Mouse (Mus musculus): ENCODE measurements around the gene Rpusd1. TPM values are rescaled to one million over a fixed set of nuclear protein-coding genes. Genes with fewer than 3 reads are reported as not detected.
A peak's percentile ranks its signal among the peaks of the same experiment; 100 is the strongest.

Rpusd1 gene
- polyA plus RNA-seq, 1 experiment from 2014 or later, result 30.3 TPM

DNA sequence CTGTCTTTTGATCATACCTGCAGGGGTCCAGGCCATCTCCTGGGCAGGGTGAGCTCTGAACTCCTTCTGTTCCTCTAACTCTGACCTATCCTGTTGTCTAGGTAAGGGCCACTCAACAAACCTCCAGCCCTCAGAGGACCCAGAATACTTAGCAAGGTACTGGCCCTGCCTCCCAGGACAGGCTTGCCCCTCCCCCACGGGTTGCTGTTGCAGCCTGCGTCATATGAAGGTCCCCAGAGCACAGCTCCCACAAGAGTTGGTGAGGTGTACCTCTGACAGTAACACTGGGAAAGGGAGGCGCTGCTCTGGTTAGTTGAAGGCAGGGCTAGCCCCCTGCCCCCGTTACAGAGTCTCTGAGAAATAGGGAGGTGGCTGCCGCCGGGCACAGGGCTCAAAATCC is 11.3 kb upstream of the Rpusd1 start:
- Histone ChIP-seq H3K4me2 (no peak overlapping the region), H3K4me3 (replicated peaks) (no peak overlapping the region), H3K27ac (replicated peaks) (no peak overlapping the region), H3K9me3 (replicated peaks) (no peaks in the 10 kb centered on the region), H3K9ac (replicated peaks) (no peak overlapping the region), H3K36me3 (no peaks in the 10 kb centered on the region), H3K27me3 (replicated peaks) (peaks cover 36% of the 10 kb centered on the region), H3K4me1 (peaks cover 12% of the 10 kb centered on the region)
- no peak for ATAC-seq (ENCODE audit: low FRiP score)
- 11% methylated on average over 6 of the region's 6 CpGs for WGBS

DNA sequence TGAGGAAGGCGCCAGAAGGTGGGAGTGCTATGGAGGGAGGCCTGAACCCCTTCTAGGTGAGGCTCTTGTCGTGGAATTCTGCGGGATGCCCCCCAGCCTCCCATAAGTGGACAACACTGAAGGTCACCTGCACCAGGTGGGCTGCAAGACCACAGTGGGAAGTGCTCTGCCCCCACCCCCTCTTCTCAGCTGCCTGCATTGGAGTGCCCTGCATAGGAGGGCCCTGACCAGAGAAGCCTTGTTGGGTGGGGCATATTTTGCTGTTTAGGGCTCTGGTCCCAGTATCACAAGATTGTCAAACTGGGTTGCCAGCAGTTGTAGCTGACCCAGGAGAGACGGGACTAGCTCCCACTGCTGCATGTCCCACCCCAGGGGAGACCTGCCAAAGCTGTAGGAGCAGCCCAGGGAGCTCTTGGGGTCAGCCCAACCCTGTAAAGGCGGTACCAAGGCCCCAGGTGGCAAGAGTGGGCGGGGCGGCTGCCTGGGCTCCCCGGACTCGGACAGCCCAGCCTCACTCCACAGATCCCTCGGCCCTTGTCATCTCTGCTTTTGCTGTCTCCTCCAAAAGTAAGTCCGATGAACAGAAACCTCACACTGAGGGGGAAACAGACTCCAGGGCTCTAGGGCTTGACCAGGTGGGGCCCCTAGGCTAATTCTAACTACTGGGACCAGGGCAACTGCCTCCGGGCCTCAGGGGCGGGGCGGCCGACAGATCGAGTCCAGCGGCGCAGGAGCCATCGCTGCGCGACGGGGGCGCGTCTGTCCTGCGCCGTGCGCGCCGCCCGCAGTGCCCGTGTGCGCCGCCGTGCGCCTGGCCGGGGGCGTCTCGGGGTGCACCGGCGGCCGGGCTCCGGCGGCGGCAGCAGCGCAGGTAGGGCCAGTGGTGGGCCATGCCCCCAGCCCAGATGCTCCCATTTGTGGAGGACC is 10.5 kb upstream of the Rpusd1 start, which contains the start of gene Gng13:
Gene Gng13 (plus strand): TSS at position 461 of the 927 bp plus-strand sequence.
- ATAC-seq (ENCODE audit: low FRiP score), result no peak; the same call in 1 of the 2 replicates
- Histone ChIP-seq H3K4me3 (replicated peaks) (peak within 1 kb of the TSS; percentile 42), H3K36me3 (no peaks in the 10 kb centered on the region), H3K9ac (replicated peaks) (peak within 1 kb of the TSS; percentile 51), H3K4me1 (peaks cover 12% of the 10 kb centered on the region), H3K4me2 (peak within 1 kb of the TSS; percentile 82), H3K27me3 (replicated peaks) (peaks cover 36% of the 10 kb centered on the region), H3K27ac (replicated peaks) (no peak within 1 kb of the TSS), H3K9me3 (replicated peaks) (no peaks in the 10 kb centered on the region)
- 1% methylated on average over 45 of the region's 45 CpGs for WGBS

DNA sequence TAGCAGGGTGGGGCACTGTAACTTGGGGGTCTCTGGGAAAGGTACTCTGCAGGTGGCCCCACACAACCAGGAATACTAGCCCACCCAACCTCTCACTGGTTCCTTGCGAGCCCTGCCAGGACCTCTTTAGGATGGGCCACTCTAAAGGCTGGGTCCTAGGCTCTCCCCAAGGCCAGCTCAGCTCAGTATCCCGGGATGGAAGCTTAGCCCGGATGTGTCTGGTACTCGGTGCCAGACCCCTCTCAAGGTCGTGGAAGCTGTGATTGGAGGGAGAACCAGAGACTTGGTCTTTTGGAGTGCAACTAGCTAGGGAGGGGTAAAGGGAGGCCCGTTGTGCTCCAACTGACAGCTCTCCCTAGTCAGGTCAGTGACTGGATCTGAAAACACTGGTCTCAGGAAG is 9.8 kb upstream of the Rpusd1 start:
- Histone ChIP-seq H3K36me3 (no peaks in the 10 kb centered on the region), H3K9me3 (replicated peaks) (no peaks in the 10 kb centered on the region), H3K4me2 (peak overlapping the region; percentile 82), H3K27ac (replicated peaks) (no peak overlapping the region), H3K4me1 (peaks cover 12% of the 10 kb centered on the region), H3K27me3 (replicated peaks) (peaks cover 33% of the 10 kb centered on the region), H3K4me3 (replicated peaks) (peak overlapping the region; percentile 42), H3K9ac (replicated peaks) (peak overlapping the region; percentile 51)
- no peak for ATAC-seq (ENCODE audit: low FRiP score)
- 7% methylated on average over 6 of the region's 6 CpGs for WGBS

DNA sequence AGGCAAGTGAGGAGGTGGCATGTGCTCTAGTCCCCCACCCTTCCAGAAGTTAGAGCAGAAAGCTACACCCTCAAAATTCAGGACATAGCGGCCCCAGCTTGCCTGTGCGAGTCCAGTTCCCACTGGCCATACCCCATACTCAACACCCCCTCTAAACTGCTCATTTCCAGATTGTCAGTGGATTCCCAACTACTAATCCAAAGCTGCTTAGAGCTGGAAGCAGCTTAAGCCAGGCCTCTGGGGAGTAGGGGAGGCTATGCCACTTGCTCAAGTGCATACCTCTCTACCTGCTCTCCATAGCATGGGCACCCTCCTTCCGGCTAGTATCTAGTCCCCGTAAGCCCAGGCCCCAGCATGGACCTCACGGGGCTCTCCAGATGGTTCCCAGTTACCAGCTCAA is 6.0 kb upstream of the Rpusd1 start:
- Histone ChIP-seq H3K27ac (replicated peaks) (no peak overlapping the region), H3K4me1 (peaks cover 16% of the 10 kb centered on the region), H3K4me3 (replicated peaks) (no peak overlapping the region), H3K9me3 (replicated peaks) (no peaks in the 10 kb centered on the region), H3K9ac (replicated peaks) (no peak overlapping the region), H3K4me2 (no peak overlapping the region), H3K36me3 (no peaks in the 10 kb centered on the region), H3K27me3 (replicated peaks) (peaks cover 21% of the 10 kb centered on the region)
- WGBS, result 96% methylated on average over 5 of the region's 5 CpGs
- no peak for ATAC-seq (ENCODE audit: low FRiP score)

DNA sequence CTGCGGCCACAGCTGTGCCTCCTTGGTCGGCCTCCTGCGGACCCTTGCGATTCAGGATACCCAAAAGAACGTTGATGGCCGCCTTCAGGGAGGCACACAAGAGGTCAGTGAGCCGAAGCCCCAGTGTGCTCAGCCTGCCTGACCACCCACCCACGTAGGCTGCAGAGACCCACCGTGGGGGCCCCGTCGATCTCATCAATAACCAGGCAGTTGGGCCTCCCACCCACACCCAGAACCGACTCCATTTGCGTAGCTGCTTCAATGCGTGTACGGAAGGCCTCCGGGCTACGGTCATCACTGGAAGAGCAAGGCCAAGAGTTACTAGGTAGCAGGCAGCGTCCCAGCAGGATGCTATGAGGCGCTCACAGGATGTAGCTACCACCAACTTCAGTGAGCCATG is 4.0 kb upstream of the Rpusd1 start:
- 0 out of 2 replicates have a peak, but pooled peaks cover under 1% of the 10 kb centered on the region for H3K27me3 ChIP-seq (replicated peaks)
- peaks cover 18% of the 10 kb centered on the region for H3K4me1 ChIP-seq
- no peaks in the 10 kb centered on the region for H3K36me3 ChIP-seq
- H3K4me3 ChIP-seq (replicated peaks), result no peak overlapping the region
- 96% methylated on average over 19 of the region's 19 CpGs for WGBS
- no peak overlapping the region for H3K4me2 ChIP-seq
- ATAC-seq (ENCODE audit: low FRiP score), result no peak
- H3K9ac ChIP-seq (replicated peaks), result no peak overlapping the region
- H3K9me3 ChIP-seq (replicated peaks), result no peaks in the 10 kb centered on the region
- H3K27ac ChIP-seq (replicated peaks), result no peak overlapping the region

DNA sequence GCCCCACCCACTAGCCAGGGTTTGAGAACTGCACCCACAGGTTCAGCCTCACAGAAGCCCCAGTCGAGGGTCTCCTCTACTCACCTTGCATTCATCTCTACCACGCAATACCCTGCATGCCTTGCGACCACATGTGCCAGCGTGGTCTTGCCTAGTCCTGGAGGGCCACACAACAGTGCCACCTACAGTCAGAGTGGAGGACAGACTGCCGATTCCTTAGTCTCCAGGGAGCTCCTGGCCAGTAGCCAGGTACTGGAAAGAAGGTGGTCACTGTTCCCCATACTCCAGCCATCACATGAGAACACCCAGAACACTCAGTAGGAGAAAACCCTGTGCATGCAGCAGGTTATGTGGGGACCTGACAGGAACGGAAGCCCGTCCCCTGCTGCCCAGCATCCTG is 3.6 kb upstream of the Rpusd1 start:
- Histone ChIP-seq H3K4me2 (no peak overlapping the region), H3K9me3 (replicated peaks) (no peaks in the 10 kb centered on the region), H3K4me1 (peaks cover 22% of the 10 kb centered on the region), H3K4me3 (replicated peaks) (no peak overlapping the region), H3K9ac (replicated peaks) (no peak overlapping the region), H3K27ac (replicated peaks) (no peak overlapping the region), H3K27me3 (replicated peaks) (no peaks in the 10 kb centered on the region), H3K36me3 (no peaks in the 10 kb centered on the region)
- WGBS, result 84% methylated on average over 7 of the region's 7 CpGs
- ATAC-seq (ENCODE audit: low FRiP score), result no peak

DNA sequence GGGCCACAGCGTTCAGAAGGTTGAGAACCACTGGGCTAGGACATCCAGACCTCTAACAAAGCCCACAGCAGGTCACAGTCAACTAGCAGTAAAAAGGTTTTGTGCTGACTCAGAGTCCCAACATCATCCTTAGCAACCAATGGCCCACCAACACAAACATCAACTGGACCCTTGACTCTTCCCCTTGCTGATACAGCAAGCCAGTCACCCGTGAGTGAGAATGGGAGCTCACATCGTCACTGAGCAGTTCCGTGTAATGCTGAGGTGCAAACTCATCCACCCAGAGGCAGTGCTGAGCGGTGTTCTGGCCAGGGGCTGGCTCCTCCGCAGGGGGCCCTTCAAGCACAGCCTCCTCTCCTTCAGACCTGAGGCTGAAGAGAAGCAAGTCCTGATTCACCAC is 2.2 kb upstream of the Rpusd1 start:
- H3K4me2 ChIP-seq, result no peak overlapping the region
- ATAC-seq (ENCODE audit: low FRiP score), result no peak
- H3K4me1 ChIP-seq, result peaks cover 29% of the 10 kb centered on the region
- 80% methylated on average over 6 of the region's 6 CpGs for WGBS
- H3K36me3 ChIP-seq, result peaks cover 6% of the 10 kb centered on the region; the same call in 1 of the 2 replicates
- H3K27me3 ChIP-seq (replicated peaks), result no peaks in the 10 kb centered on the region
- H3K4me3 ChIP-seq (replicated peaks), result no peak overlapping the region
- no peak overlapping the region for H3K27ac ChIP-seq (replicated peaks)
- H3K9me3 ChIP-seq (replicated peaks), result no peaks in the 10 kb centered on the region
- no peak overlapping the region for H3K9ac ChIP-seq (replicated peaks)

DNA sequence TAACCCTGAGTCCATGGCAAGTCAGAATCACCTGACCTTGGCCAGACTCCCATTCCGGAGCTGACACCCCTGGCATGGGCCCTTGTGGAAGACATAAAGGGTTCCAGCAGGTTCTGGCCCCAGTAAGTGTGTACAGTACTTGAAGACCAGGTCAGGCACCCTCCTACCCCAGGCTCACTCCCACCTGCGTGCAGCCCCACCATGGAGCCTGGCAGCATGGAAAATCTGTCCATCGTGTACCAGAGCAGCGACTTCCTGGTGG is 470 bp downstream of the Rpusd1 start:
- H3K9me3 ChIP-seq (replicated peaks), result no peaks in the 10 kb centered on the region
- H3K4me1 ChIP-seq, result peaks cover 29% of the 10 kb centered on the region
- H3K4me3 ChIP-seq (replicated peaks), result peak overlapping the region; percentile 59
- H3K27me3 ChIP-seq (replicated peaks), result no peaks in the 10 kb centered on the region
- peaks cover 10% of the 10 kb centered on the region; the same call in 1 of the 2 replicates for H3K36me3 ChIP-seq
- peak overlapping the region; percentile 72 for H3K27ac ChIP-seq (replicated peaks)
- ATAC-seq (ENCODE audit: low FRiP score), result peak; percentile 7; the same call in 1 of the 2 replicates
- H3K4me2 ChIP-seq, result peak overlapping the region; percentile 97
- peak overlapping the region; percentile 68 for H3K9ac ChIP-seq (replicated peaks)
- 24% methylated on average over 4 of the region's 4 CpGs for WGBS

DNA sequence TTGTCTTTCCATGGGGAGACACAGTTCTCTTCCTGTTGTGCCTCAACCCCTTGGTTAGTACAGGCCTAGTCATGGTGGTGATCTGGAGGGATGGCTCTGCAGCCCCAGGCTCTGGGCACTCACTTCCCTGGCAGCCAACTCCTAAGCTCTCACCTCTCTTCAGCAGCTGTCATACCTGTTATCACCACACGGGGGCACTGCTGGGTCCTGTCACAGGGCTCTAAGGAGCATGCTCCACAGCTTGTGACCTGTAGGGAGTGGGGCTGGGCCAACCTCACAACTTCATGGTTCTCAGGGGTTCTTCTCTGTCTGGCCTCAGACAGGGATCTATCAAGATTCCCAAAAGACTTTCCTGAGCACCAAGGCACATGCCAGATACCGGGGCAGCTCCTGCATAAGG is 4.6 kb downstream of the Rpusd1 start:
- no peak overlapping the region for H3K27ac ChIP-seq (replicated peaks)
- peaks cover 10% of the 10 kb centered on the region; the same call in 1 of the 2 replicates for H3K36me3 ChIP-seq
- no peaks in the 10 kb centered on the region for H3K27me3 ChIP-seq (replicated peaks)
- no peaks in the 10 kb centered on the region for H3K9me3 ChIP-seq (replicated peaks)
- 19% methylated on average over 2 of the region's 2 CpGs for WGBS
- H3K9ac ChIP-seq (replicated peaks), result no peak overlapping the region
- H3K4me2 ChIP-seq, result no peak overlapping the region
- ATAC-seq (ENCODE audit: low FRiP score), result no peak
- peaks cover 19% of the 10 kb centered on the region for H3K4me1 ChIP-seq
- H3K4me3 ChIP-seq (replicated peaks), result no peak overlapping the region

DNA sequence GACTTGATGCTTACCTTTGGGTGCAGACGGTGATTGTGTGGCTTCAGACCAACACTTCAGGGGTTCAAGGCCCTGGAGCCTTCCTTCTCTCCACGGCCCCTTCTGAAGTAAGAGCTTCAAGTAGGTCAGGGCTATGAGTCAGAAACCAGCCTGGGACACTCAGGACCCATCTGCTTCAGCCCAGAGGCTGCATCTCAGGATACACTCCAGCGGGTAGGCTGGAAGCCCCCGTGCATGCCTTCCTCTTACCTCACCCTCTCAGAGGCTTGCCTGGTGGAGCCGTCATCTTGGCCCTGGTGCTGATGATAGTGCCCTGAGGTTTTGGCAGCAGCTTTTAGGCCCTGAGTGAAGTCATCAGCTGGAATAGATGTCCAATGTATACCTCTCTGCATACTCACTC is 7.8 kb downstream of the Rpusd1 start:
- ATAC-seq (ENCODE audit: low FRiP score), result no peak
- Histone ChIP-seq H3K9ac (replicated peaks) (no peak overlapping the region), H3K27me3 (replicated peaks) (no peaks in the 10 kb centered on the region), H3K4me1 (no peaks in the 10 kb centered on the region), H3K36me3 (peaks cover 5% of the 10 kb centered on the region; the same call in 1 of the 2 replicates), H3K4me3 (replicated peaks) (no peak overlapping the region), H3K9me3 (replicated peaks) (no peaks in the 10 kb centered on the region), H3K27ac (replicated peaks) (no peak overlapping the region), H3K4me2 (no peak overlapping the region)
- WGBS, result 73% methylated on average over 5 of the region's 5 CpGs

DNA sequence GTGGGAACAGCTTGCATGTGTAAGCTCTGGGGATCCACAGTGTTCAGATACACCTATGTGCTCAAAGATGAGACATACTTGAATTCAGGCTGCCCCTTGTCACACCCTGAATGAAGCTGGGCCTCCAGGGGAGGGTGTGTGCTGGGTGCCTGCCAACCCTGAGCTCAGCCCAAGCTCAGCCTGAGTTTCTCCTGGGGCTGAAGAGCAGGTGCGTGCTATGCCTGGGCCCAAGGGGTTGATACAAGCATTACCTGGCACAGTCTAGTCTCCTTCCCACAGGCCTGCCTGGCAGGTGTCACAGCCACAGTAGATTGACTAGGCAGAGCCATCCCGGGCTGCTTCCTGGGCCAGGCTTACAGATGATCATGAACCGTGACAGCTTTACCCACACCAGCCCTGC is 8.3 kb downstream of the Rpusd1 start, which contains the start of gene Mslnl:
Gene Mslnl (plus strand): TSS at position 298 of the 400 bp plus-strand sequence.
- Histone ChIP-seq H3K4me2 (no peak within 1 kb of the TSS), H3K4me1 (no peaks in the 10 kb centered on the region), H3K9ac (replicated peaks) (no peak within 1 kb of the TSS), H3K27ac (replicated peaks) (no peak within 1 kb of the TSS), H3K4me3 (replicated peaks) (no peak within 1 kb of the TSS), H3K9me3 (replicated peaks) (no peaks in the 10 kb centered on the region), H3K36me3 (no peaks in the 10 kb centered on the region), H3K27me3 (replicated peaks) (no peaks in the 10 kb centered on the region)
- ATAC-seq (ENCODE audit: low FRiP score), result no peak
- WGBS, result 82% methylated on average over 3 of the region's 3 CpGs

DNA sequence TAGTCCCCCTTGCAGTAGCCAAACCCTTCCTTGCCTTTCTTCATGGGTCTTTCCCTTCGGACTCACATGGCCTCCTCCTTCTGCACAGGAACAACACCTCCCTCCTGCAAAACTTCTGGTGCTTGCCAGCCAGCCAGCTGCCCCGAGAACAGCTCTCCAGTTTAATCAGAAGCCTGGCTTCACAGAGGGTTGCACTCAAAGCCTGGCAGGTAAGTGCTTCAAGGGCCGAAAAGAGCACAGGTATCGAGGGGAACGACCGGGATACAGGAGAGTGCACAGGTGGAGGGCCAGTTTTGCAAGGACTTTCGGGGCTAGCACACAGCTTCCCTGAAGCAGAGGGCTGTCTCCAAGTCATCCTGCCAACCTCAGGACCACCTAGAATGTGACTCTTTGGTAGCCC is 11.4 kb downstream of the Rpusd1 start:
- Histone ChIP-seq H3K4me2 (no peak overlapping the region), H3K4me1 (no peaks in the 10 kb centered on the region), H3K36me3 (no peaks in the 10 kb centered on the region), H3K27ac (replicated peaks) (no peak overlapping the region), H3K9ac (replicated peaks) (no peak overlapping the region), H3K9me3 (replicated peaks) (no peaks in the 10 kb centered on the region), H3K4me3 (replicated peaks) (no peak overlapping the region), H3K27me3 (replicated peaks) (no peaks in the 10 kb centered on the region)
- no peak for ATAC-seq (ENCODE audit: low FRiP score)
- WGBS, result 88% methylated on average over 7 of the region's 7 CpGs
